Mouse (Mus musculus) frontal cortex, postnatal 25 days (tissue): ENCODE measurements around the gene Mrto4.

Experiments
- DNase-seq, 2 experiments: peaks; one replicate each; pipeline ENCODE4 v3.0.0; 2022; ENCODE audit warnings: low spot score in 2 of 2

The Mrto4 gene

GRCm38 (mm10) chr4:139340835-139341234 is 11.5 kb downstream of the Mrto4 start:
- DNase-seq: no peak

- DNase-seq: no peak
Observed at GRCm38 (mm10) chr4:139338145-139338544, 14.2 kb downstream of the Mrto4 start.

GRCm38 (mm10) chr4:139336822-139337483 is 15.4 kb downstream of the Mrto4 start:
- peak; percentile 32 to 37 for DNase-seq

- no peak for DNase-seq
Observed at GRCm38 (mm10) chr4:139335507-139335906, 16.9 kb downstream of the Mrto4 start.

GRCm38 (mm10) chr4:139334631-139335295 is 17.6 kb downstream of the Mrto4 start:
- DNase-seq: no peak

- peak in 1 of 2 experiments; percentile 13 for DNase-seq
Observed at GRCm38 (mm10) chr4:139330605-139331004, 21.8 kb downstream of the Mrto4 start.

- no peak for DNase-seq
Observed at GRCm38 (mm10) chr4:139319740-139320139, 32.6 kb downstream of the Mrto4 start.

GRCm38 (mm10) chr4:139318449-139318848 is 33.9 kb downstream of the Mrto4 start:
- DNase-seq: no peak

GRCm38 (mm10) chr4:139312632-139313031 is 39.7 kb downstream of the Mrto4 start:
- DNase-seq: no peak

GRCm38 (mm10) chr4:139311707-139312106 is 40.7 kb downstream of the Mrto4 start:
- no peak for DNase-seq

GRCm38 (mm10) chr4:139310899-139311701 is 41.3 kb downstream of the Mrto4 start:
- DNase-seq: no peak

- DNase-seq: peak; percentile 98 to 99
Observed at GRCm38 (mm10) chr4:139310171-139310898, 42.0 kb downstream of the Mrto4 start, which contains the start of the genes Pqlc2 and Akr7a5. Pqlc2 (minus strand) TSS chr4:139310708. Akr7a5 (plus strand) TSS chr4:139310744.

- DNase-seq: no peak
Observed at GRCm38 (mm10) chr4:139309651-139310050, 42.7 kb downstream of the Mrto4 start.

- no peak for DNase-seq
Observed at GRCm38 (mm10) chr4:139307916-139308315, 44.5 kb downstream of the Mrto4 start.

GRCm38 (mm10) chr4:139305521-139305920 is 46.9 kb downstream of the Mrto4 start:
- DNase-seq: no peak

- DNase-seq: no peak
Observed at GRCm38 (mm10) chr4:139302241-139302640, 50.1 kb downstream of the Mrto4 start.

GRCm38 (mm10) chr4:139301780-139302179 is 50.6 kb downstream of the Mrto4 start:
- no peak for DNase-seq

- no peak for DNase-seq
Observed at GRCm38 (mm10) chr4:139298671-139299366, 53.6 kb downstream of the Mrto4 start.

GRCm38 (mm10) chr4:139297566-139297965 is 54.8 kb downstream of the Mrto4 start:
- no peak for DNase-seq
